Mouse (Mus musculus): ENCODE data around the gene Rgma. TPM values are rescaled to one million over a fixed set of nuclear protein-coding genes. Genes with fewer than 3 reads are reported as not detected.

Gene Rgma
- polyA plus RNA-seq (2015; fragmentation: Illumina TruSeq; extraction: RNeasy Lipid Tissue Mini Kit (QIAGEN cat#74804); ENCODE audit: insufficient read depth, low read depth, low replicate concordance), result 5.7 TPM

DNA sequence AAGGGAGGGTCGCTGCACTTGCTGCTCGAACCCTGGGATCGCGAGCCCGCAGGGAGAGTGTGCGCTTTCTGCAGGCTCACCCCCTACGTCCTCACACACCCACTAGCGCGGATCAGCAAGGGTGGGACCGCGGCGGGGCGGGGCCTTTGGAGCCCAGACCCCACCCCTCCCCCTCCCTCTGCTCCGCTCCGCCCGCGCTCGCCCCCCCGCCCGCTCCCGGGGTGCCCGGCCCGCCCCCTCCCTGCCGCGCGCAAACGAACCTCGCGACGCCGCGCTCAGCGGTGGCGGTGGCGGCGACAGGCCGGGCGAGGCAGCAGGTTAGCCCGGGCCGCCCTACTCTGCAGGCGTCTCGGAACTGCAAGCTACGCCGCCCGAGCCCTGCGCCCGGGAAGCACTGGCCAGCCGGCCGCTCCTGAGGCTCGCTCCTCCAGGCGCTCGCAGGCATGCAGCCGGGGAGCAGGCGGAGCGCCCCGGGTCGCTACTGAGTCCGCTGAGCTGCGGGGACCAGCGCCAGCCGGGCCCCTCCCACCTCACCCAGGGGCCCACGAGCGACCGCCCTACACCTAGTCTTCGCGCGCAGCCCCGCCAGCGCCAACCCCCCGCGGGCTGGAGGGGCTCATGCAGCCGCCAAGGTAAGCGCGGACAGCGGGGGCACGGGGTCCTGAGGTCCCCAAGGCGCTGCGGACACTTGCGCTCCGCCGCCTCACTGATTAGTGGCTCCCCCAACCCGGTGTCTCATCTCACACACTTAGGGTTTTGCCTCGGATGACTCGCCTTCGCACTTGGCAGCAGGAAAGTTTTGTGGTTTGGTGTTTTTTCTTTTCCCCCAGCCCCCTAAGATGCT, at the start of gene Rgma:
TSS of gene Rgma (plus strand) at position 253 of the 844 bp plus-strand sequence.

Other genes starting within 250 kb of the Rgma start
- gene Chd2, start 166.3 kb downstream of the Rgma start, polyA plus RNA-seq (2015; fragmentation: Illumina TruSeq; extraction: RNeasy Lipid Tissue Mini Kit (QIAGEN cat#74804); ENCODE audit: insufficient read depth, low read depth, low replicate concordance), result 11.7 TPM

Data from pancreas, adult 10 weeks (tissue).